Mouse (Mus musculus) hindbrain, postnatal 0 days (tissue): Measurements from ENCODE around the gene Olfm1. TPM values are rescaled to one million over a fixed set of nuclear protein-coding genes. Genes with fewer than 3 reads are reported as not detected.
A peak's percentile ranks its signal among the peaks of the same experiment; 100 is the strongest.

Source experiments
- ATAC-seq: fragments of 200-750 bp; cut with Nextera tagmentation; 2 replicates; pipeline ENCODE4 v1.8.0; 2017; ENCODE audit warnings: mild to moderate bottlenecking, moderate TSS enrichment, moderate library complexity
- DNase-seq: peaks from one replicate; pipeline ENCODE4 v3.0.0-alpha.2; 2015; ENCODE audit warnings: low spot score
- H3K27ac ChIP-seq: fragments of 300-500 bp; sonication (generic); 2 replicates; pipeline ENCODE4 v1.5.1; 2014; ENCODE audit warnings: mild to moderate bottlenecking
- H3K27me3 ChIP-seq: fragments of 300-500 bp; sonication (generic); 2 replicates; pipeline ENCODE4 v1.6.1; 2014; ENCODE audit warnings: low read length, mixed read lengths; ENCODE audit not compliant: insufficient read depth
- H3K36me3 ChIP-seq: fragments of 300-500 bp; sonication (generic); 2 replicates; pipeline ENCODE4 v1.6.1; 2014; ENCODE audit warnings: low read length, mixed read lengths; ENCODE audit not compliant: insufficient read depth
- H3K4me1 ChIP-seq: fragments of 300-500 bp; sonication (generic); 2 replicates; pipeline ENCODE4 v1.6.1; 2014; ENCODE audit warnings: antibody characterized with exemption, low read length, mixed read lengths; ENCODE audit not compliant: insufficient read depth
- H3K4me2 ChIP-seq: fragments of 300-500 bp; sonication (generic); 2 replicates; pipeline ENCODE4 v1.6.1; 2014; ENCODE audit warnings: low read depth, mild to moderate bottlenecking, low read length, moderate library complexity, mixed read lengths
- H3K4me3 ChIP-seq: fragments of 300-500 bp; sonication (generic); 2 replicates; pipeline ENCODE4 v1.5.1; 2014; ENCODE audit warnings: low read length
- H3K9ac ChIP-seq: fragments of 300-500 bp; sonication (generic); replicated peaks from 2 replicates; pipeline ENCODE4 v1.6.1; 2014; ENCODE audit warnings: mild to moderate bottlenecking, low read length, moderate library complexity, mixed read lengths
- H3K9me3 ChIP-seq: fragments of 300-500 bp; sonication (generic); 2 replicates; pipeline ENCODE4 v1.6.1; 2016; ENCODE audit warnings: low read length, mixed read lengths
- CTCF ChIP-seq: IDR thresholded peaks from 2 replicates; pipeline ENCODE4 v1.5.1; 2016; ENCODE audit warnings: antibody characterized with exemption, control low read depth, low read depth
- WGBS: fragments of 180-500 bp; shearing (Covaris S2); extraction: QIAGEN DNeasy Blood & Tissue Kit; methylation state at CpG from one replicate; pipeline ENCODE4 v1.1.7; 2014; 5-methylcytosine and 5-hydroxymethylcytosine counted together
- polyA plus RNA-seq: library from polyadenylated mRNA; unstranded; fragments of >200 nt; fragmentation: Nextera tagmentation; extraction: Ambion mirVana; gene quantifications from 2 replicates; pipeline ENCODE4 v1.2.1, GENCODE M21; 2015
- total RNA-seq: library from RNA; depleted of rRNA; stranded (reverse); fragments of >200 nt; gene quantifications from 2 replicates; pipeline ENCODE4 v1.2.3, GENCODE M21; 2014

Olfm1 gene
- total and polyA plus RNA-seq, 2 experiments from 2014 or later: 367 to 460 TPM

GRCm38 (mm10) chr2:28204167-28204566, 11.4 kb downstream of the Olfm1 start:
- DNase-seq (peak; percentile 97), ATAC-seq (peak; percentile 63)
- H3K9ac ChIP-seq: no peak overlapping the region
- H3K27me3 ChIP-seq: no peaks in the 10 kb centered on the region
- no peak overlapping the region for H3K4me3 ChIP-seq
- H3K9me3 ChIP-seq: no peaks in the 10 kb centered on the region
- H3K27ac ChIP-seq: peak overlapping the region; percentile 52; the same call in 1 of the 2 replicates
- peaks cover 4% of the 10 kb centered on the region; the same call in 1 of the 2 replicates for H3K4me1 ChIP-seq
- H3K4me2 ChIP-seq: no peak overlapping the region
- no peaks in the 10 kb centered on the region for H3K36me3 ChIP-seq
- WGBS: 3% methylated on average over 9 of the region's 9 CpGs
- peak; percentile 99 for TF ChIP-seq CTCF

GRCm38 (mm10) chr2:28204677-28205466, 12.1 kb downstream of the Olfm1 start:
- Histone ChIP-seq H3K9me3 (no peaks in the 10 kb centered on the region), H3K4me3 (peak overlapping the region; percentile 62), H3K36me3 (no peaks in the 10 kb centered on the region), H3K27ac (peak overlapping the region; percentile 67; the same call in 1 of the 2 replicates), H3K27me3 (no peaks in the 10 kb centered on the region), H3K4me1 (peaks cover 4% of the 10 kb centered on the region; the same call in 1 of the 2 replicates), H3K9ac (no peak overlapping the region), H3K4me2 (peak overlapping the region; percentile 95)
- ATAC-seq (no peak), DNase-seq (peak; percentile 56)
- WGBS: 16% methylated on average over 19 of the region's 19 CpGs
- TF ChIP-seq CTCF: no peak

GRCm38 (mm10) chr2:28205467-28205805, 12.6 kb downstream of the Olfm1 start:
- ATAC-seq (peak; percentile 75; the same call in 1 of the 2 replicates), DNase-seq (peak; percentile 93)
- Histone ChIP-seq H3K9me3 (no peaks in the 10 kb centered on the region), H3K4me2 (peak overlapping the region; percentile 95), H3K4me1 (peaks cover under 1% of the 10 kb centered on the region; the same call in 1 of the 2 replicates), H3K36me3 (no peaks in the 10 kb centered on the region), H3K27me3 (no peaks in the 10 kb centered on the region), H3K9ac (peak overlapping the region; percentile 86), H3K4me3 (peak overlapping the region; percentile 62), H3K27ac (peak overlapping the region; percentile 67)
- peak; percentile 80 for TF ChIP-seq CTCF
- under 1% methylated on average over 25 of the region's 49 CpGs for WGBS

- Histone ChIP-seq H3K27ac (peak overlapping the region; percentile 67), H3K9ac (peak overlapping the region; percentile 86), H3K9me3 (no peaks in the 10 kb centered on the region), H3K4me2 (peak overlapping the region; percentile 95), H3K4me1 (no peaks in the 10 kb centered on the region; the same call in 1 of the 2 replicates), H3K27me3 (no peaks in the 10 kb centered on the region), H3K36me3 (no peaks in the 10 kb centered on the region), H3K4me3 (peak overlapping the region; percentile 62)
- no peak for TF ChIP-seq CTCF
- WGBS: 0% methylated on average over 33 of the region's 51 CpGs
- DNase-seq: peak; percentile 40
- peak; percentile 15; the same call in 1 of the 2 replicates for ATAC-seq
Observed at GRCm38 (mm10) chr2:28205870-28206421, 13.2 kb downstream of the Olfm1 start.

GRCm38 (mm10) chr2:28206472-28206871, 13.7 kb downstream of the Olfm1 start:
- Histone ChIP-seq H3K4me1 (no peaks in the 10 kb centered on the region; the same call in 1 of the 2 replicates), H3K36me3 (no peaks in the 10 kb centered on the region), H3K4me2 (peak overlapping the region; percentile 95), H3K9ac (peak overlapping the region; percentile 86), H3K4me3 (peak overlapping the region; percentile 62), H3K27ac (no peak overlapping the region), H3K9me3 (no peaks in the 10 kb centered on the region), H3K27me3 (no peaks in the 10 kb centered on the region)
- no peak for ATAC-seq
- WGBS: 16% methylated on average over 11 of the region's 11 CpGs
- no peak for TF ChIP-seq CTCF
- peak; percentile 41 for DNase-seq

- Histone ChIP-seq H3K9ac (peak overlapping the region; percentile 33; the same call in 1 of the 2 replicates), H3K4me1 (no peaks in the 10 kb centered on the region; the same call in 1 of the 2 replicates), H3K9me3 (no peaks in the 10 kb centered on the region), H3K27me3 (no peaks in the 10 kb centered on the region), H3K36me3 (no peaks in the 10 kb centered on the region), H3K4me2 (peak overlapping the region; percentile 95), H3K27ac (no peak overlapping the region), H3K4me3 (peak overlapping the region; percentile 15)
- DNase-seq (no peak), ATAC-seq (no peak)
- 70% methylated on average over 3 of the region's 3 CpGs for WGBS
- TF ChIP-seq CTCF: no peak
Observed at GRCm38 (mm10) chr2:28207200-28207750, 14.5 kb downstream of the Olfm1 start.
